Mouse (Mus musculus) forebrain, embryonic 11.5 days (tissue): Measurements from ENCODE around the gene Ino80d. TPM values are rescaled to one million over a fixed set of nuclear protein-coding genes. Genes with fewer than 3 reads are reported as not detected.

ENCODE experiments used
- ATAC-seq: fragments of 200-750 bp; cut with Nextera tagmentation; replicated peaks from 2 replicates; pipeline ENCODE4 v1.8.0; 2017; ENCODE audit warnings: moderate TSS enrichment; ENCODE audit not compliant: low FRiP score
- DNase-seq: peaks from one replicate; pipeline ENCODE4 v3.0.0-alpha.2; 2017; ENCODE audit warnings: low spot score
- H3K27ac ChIP-seq: fragments of 300-500 bp; sonication (generic); 2 replicates; pipeline ENCODE4 v1.5.1; 2014; ENCODE audit warnings: low read depth, low read length
- H3K27me3 ChIP-seq: fragments of 300-500 bp; sonication (generic); 2 replicates; pipeline ENCODE4 v1.6.1; 2014; ENCODE audit warnings: mild to moderate bottlenecking, low read length, mixed read lengths; ENCODE audit not compliant: control insufficient read depth, insufficient read depth
- H3K36me3 ChIP-seq: fragments of 300-500 bp; sonication (generic); 2 replicates; pipeline ENCODE4 v1.6.1; 2014; ENCODE audit warnings: mild to moderate bottlenecking, low read length, moderate library complexity, mixed read lengths; ENCODE audit not compliant: control insufficient read depth, insufficient read depth
- H3K4me1 ChIP-seq: fragments of 300-500 bp; sonication (generic); replicated peaks from 2 replicates; pipeline ENCODE4 v1.6.1; 2014; ENCODE audit warnings: low read length, mixed read lengths; ENCODE audit not compliant: control insufficient read depth, insufficient read depth
- H3K4me2 ChIP-seq: fragments of 300-500 bp; sonication (generic); 2 replicates; pipeline ENCODE4 v1.6.1; 2014; ENCODE audit warnings: low read depth, mild to moderate bottlenecking, low read length, moderate library complexity, mixed read lengths; ENCODE audit not compliant: severe bottlenecking
- H3K4me3 ChIP-seq: fragments of 300-500 bp; sonication (generic); 2 replicates; pipeline ENCODE4 v1.5.1; 2014; ENCODE audit warnings: low read depth, low read length
- H3K9ac ChIP-seq: fragments of 300-500 bp; sonication (generic); 2 replicates; pipeline ENCODE4 v1.6.1; 2014; ENCODE audit warnings: low read length
- H3K9me3 ChIP-seq: fragments of 300-500 bp; sonication (generic); 2 replicates; pipeline ENCODE4 v1.6.1; 2016; ENCODE audit warnings: low read length, mixed read lengths; ENCODE audit not compliant: control insufficient read depth
- WGBS: fragments of 180-500 bp; shearing (Covaris S2); extraction: QIAGEN DNeasy Blood & Tissue Kit; methylation state at CpG from one replicate; pipeline ENCODE4 v1.1.7; 2014; 5-methylcytosine and 5-hydroxymethylcytosine counted together
- polyA plus RNA-seq: library from polyadenylated mRNA; unstranded; fragments of >200 nt; fragmentation: Nextera tagmentation; extraction: Ambion mirVana; gene quantifications from 2 replicates; pipeline ENCODE4 v1.2.1, GENCODE M21; 2014

Ino80d gene
- polyA plus RNA-seq, 1 experiment from 2014 or later: 12.6 TPM

GRCm38 (mm10) chr1:63113274-63114135 lies 962 bp downstream of the Ino80d start:
- WGBS: 1% methylated on average over 40 of the region's 92 CpGs
- Histone ChIP-seq H3K4me3 (peak overlapping the region; percentile 95), H3K9ac (peak overlapping the region; percentile 100), H3K27me3 (no peaks in the 10 kb centered on the region), H3K36me3 (no peaks in the 10 kb centered on the region), H3K4me1 (peaks cover 3% of the 10 kb centered on the region; the same call in 1 of the 2 replicates), H3K9me3 (no peaks in the 10 kb centered on the region), H3K4me2 (peak overlapping the region; percentile 85), H3K27ac (peak overlapping the region; percentile 97)
- peak; percentile 64 for ATAC-seq
- DNase-seq: peak; percentile 81

GRCm38 (mm10) chr1:63112865-63113261 lies 1.6 kb downstream of the Ino80d start:
- ATAC-seq (0 out of 2 replicates have a peak, but pooled peaks have one; percentile 10), DNase-seq (peak; percentile 57)
- no peaks in the 10 kb centered on the region for H3K27me3 ChIP-seq
- H3K36me3 ChIP-seq: no peaks in the 10 kb centered on the region
- whole genome bisulfite sequencing: 4% methylated on average over 11 of the region's 11 CpGs
- H3K9ac ChIP-seq: peak overlapping the region; percentile 100
- no peaks in the 10 kb centered on the region for H3K9me3 ChIP-seq
- H3K27ac ChIP-seq: peak overlapping the region; percentile 97; the same call in 1 of the 2 replicates
- H3K4me2 ChIP-seq: peak overlapping the region; percentile 85
- peak overlapping the region; percentile 95 for H3K4me3 ChIP-seq
- H3K4me1 ChIP-seq: peaks cover 3% of the 10 kb centered on the region; the same call in 1 of the 2 replicates

DNA sequence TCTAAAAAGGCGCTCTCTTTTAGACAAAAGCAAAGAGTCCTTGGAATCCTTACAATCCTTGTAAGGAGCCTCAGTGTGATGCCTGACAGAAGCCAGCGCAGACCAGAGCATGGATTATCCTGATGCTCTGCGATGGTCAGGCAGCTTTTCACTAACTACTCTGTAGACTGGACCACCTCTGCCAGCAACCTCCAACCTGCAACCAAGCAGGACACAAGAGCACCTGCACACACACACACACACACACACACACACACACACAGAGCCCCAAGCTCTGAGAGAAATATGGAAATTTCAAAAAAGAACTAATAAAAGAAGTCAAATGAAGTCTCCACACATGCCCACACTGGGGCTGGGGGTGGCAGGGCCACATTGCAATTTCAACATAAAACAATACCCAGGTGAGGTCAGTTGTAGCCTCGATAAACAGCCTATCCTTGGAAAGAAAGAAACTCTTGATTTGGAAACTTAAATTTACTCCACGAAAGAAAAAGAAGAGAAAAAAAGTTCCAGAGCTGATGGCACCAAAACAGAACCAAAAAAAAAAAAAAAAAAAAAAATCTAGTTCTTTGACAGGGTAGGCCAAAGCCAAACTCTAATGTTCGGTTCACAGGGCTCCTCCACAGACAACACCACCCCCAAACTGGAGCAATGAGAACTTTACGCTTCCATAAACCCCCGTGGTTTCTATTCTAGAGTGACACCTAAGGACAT lies 2.2 kb downstream of the Ino80d start:
- ATAC-seq: no peak
- H3K4me1 ChIP-seq: peaks cover 3% of the 10 kb centered on the region; the same call in 1 of the 2 replicates
- WGBS: 41% methylated on average over 8 of the region's 8 CpGs
- no peaks in the 10 kb centered on the region for H3K9me3 ChIP-seq
- no peaks in the 10 kb centered on the region for H3K36me3 ChIP-seq
- peak overlapping the region; percentile 85 for H3K4me2 ChIP-seq
- H3K27me3 ChIP-seq: no peaks in the 10 kb centered on the region
- peak overlapping the region; percentile 100 for H3K9ac ChIP-seq
- DNase-seq: no peak
- H3K4me3 ChIP-seq: peak overlapping the region; percentile 95
- no peak overlapping the region for H3K27ac ChIP-seq

GRCm38 (mm10) chr1:63110536-63111285 lies 3.8 kb downstream of the Ino80d start:
- H3K4me2 ChIP-seq: 0 out of 2 replicates have a peak overlapping the region, but pooled peaks have one; percentile 8
- H3K36me3 ChIP-seq: no peaks in the 10 kb centered on the region
- no peak overlapping the region for H3K27ac ChIP-seq
- WGBS: 53% methylated on average over 7 of the region's 7 CpGs
- no peaks in the 10 kb centered on the region for H3K27me3 ChIP-seq
- H3K9me3 ChIP-seq: no peaks in the 10 kb centered on the region
- no peak overlapping the region for H3K9ac ChIP-seq
- H3K4me3 ChIP-seq: no peak overlapping the region
- ATAC-seq (no peak), DNase-seq (peak; percentile 79)
- peaks cover 2% of the 10 kb centered on the region; the same call in 1 of the 2 replicates for H3K4me1 ChIP-seq

DNA sequence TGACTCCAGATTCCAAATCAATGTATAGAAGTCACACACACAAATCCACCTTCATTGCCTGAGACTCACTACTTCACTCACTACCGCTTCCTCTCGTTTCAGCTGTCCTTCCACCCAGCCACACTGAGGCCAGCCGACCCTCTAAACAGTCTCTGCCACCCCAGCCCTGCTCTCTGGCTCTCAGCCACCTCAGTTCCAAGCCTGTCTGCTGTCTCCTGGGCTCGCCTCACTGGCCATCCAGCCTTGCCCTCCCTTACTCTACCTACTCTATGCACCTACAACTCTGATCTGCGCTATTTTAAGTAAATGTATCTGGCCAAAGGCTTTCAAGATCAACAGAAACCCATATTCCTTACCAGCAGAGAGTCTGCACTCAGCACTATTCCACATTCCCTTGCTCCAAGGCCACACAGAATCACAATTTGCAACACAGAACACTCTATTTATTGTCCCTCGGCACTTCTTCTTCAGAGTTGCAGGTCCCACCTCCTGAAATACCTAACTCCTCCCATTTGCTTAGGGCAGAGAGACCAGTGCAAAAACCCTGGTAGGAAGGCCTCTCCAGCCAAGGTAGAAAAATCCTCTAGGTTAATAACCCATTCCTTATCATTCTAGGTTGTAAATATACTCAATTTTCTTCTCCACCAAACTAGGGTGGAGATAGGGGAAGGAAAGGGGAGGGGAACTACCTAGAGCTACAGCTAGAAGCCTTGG lies 6.7 kb downstream of the Ino80d start:
- WGBS: 92% methylated on average over 6 of the region's 6 CpGs

GRCm38 (mm10) chr1:63102758-63103451 lies 11.6 kb downstream of the Ino80d start:
- Histone ChIP-seq H3K4me1 (no peaks in the 10 kb centered on the region), H3K36me3 (no peaks in the 10 kb centered on the region; the same call in none of the 2 replicates), H3K9me3 (no peaks in the 10 kb centered on the region), H3K27ac (no peak overlapping the region), H3K4me2 (no peak overlapping the region), H3K4me3 (no peak overlapping the region), H3K9ac (no peak overlapping the region), H3K27me3 (no peaks in the 10 kb centered on the region)
- WGBS: 90% methylated on average over 12 of the region's 12 CpGs
- ATAC-seq (no peak), DNase-seq (no peak)

More for the DNA sequence above, 6.7 kb downstream of the Ino80d start:
- H3K4me1 ChIP-seq: peaks cover 1% of the 10 kb centered on the region; the same call in 1 of the 2 replicates
- H3K36me3 ChIP-seq: no peaks in the 10 kb centered on the region
- ATAC-seq (no peak), DNase-seq (no peak)
- H3K4me2 ChIP-seq: no peak overlapping the region
- no peaks in the 10 kb centered on the region for H3K9me3 ChIP-seq
- no peak overlapping the region for H3K9ac ChIP-seq
- no peak overlapping the region for H3K4me3 ChIP-seq
- H3K27me3 ChIP-seq: no peaks in the 10 kb centered on the region
- H3K27ac ChIP-seq: no peak overlapping the region

DNA sequence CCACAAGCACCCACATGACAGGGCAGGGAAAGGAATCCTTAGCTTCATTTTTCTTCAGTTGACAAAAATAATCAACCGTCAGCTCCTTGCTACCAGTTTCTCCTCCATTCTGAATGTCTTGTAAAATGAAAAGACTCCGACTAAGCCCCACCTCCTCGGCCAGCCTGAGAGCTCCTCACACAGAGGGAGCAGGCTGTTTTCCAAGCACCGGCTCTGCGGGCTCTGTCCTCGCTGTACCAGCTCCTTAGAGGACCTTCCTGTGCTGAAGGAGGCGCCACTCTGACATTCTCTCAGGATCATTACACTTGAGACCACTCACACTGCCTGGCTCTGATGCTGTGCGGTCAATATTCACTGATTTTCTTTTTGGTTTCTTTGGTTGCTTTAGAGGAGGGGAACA lies 14.3 kb downstream of the Ino80d start:
- ATAC-seq: no peak
- Histone ChIP-seq H3K27me3 (no peaks in the 10 kb centered on the region), H3K9me3 (no peaks in the 10 kb centered on the region), H3K27ac (no peak overlapping the region), H3K9ac (no peak overlapping the region), H3K4me1 (no peaks in the 10 kb centered on the region), H3K36me3 (no peaks in the 10 kb centered on the region; the same call in none of the 2 replicates), H3K4me3 (no peak overlapping the region), H3K4me2 (no peak overlapping the region)
- no peak for DNase-seq
- 91% methylated on average over 8 of the region's 8 CpGs for WGBS
